Mouse (Mus musculus) spleen, adult 2 months (tissue): ENCODE measurements at regions not wholly inside any gene's neighbourhood (a gene's known extent, or its start where the extent isn't known, plus 50 kb on each side); places are given as distances from the start of the nearest gene placed in this dataset.

Experiments
- CTCF ChIP-seq: fragments of 200-500 bp; IDR thresholded peaks from 2 replicates; pipeline ENCODE4 v1.5.1; 2011; ENCODE audit warnings: mild to moderate bottlenecking, inconsistent platforms; ENCODE audit not compliant: insufficient read depth, insufficient read length, insufficient replicate concordance; ENCODE audit errors: extremely low read depth
- POLR2A ChIP-seq: fragments of 200-500 bp; IDR thresholded peaks from 2 replicates; pipeline ENCODE4 v1.6.1; 2011; ENCODE audit warnings: low read depth, low read length, inconsistent platforms

- TF ChIP-seq CTCF, result no peak
- no peak for TF ChIP-seq POLR2A
These were observed 101.3 kb upstream of the Zfand5 start for GRCm38 (mm10) chr19:21170785-21171184.
